Comparison of ENCODE assay signal across 21 mouse cellular contexts in the genomic region with DNA sequence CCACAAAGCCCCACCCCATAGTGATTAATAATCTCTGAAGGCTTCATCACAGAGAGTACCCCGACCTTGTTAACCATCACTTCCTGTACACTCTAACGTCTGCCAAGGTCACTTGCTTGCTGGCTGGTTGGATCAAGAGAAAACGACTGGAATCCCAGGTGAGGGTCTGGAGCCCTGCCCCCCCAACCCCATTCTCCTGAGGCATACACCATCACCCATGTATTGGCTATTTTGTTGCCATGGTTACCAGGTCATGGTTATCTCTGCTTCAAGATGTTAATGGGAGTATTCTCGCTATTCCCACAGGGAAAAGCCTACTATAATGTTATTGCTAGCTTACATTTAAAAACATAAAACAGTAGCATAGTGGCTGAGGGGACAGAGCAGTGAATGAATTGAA. TPM values are rescaled to one million over a fixed set of nuclear protein-coding genes. Genes with fewer than 3 reads are reported as not detected.
"Had no signal": no experiment of that assay in that cellular context is flagged by ENCODE, and none has a peak within 500 bp of the region (broad histone marks: within the 10 kb centered on the region; RNA-seq: fewer than 3 reads in every experiment).

No protein-coding gene starts in this region.

- H3K9ac ChIP-seq: limb, embryonic 12.5 days; liver, embryonic 13.5 days; liver, postnatal 0 days; lung, embryonic 15.5 days; neural tube, embryonic 12.5 days; stomach, embryonic 15.5 days had no signal

- H3K9me3 ChIP-seq: limb, embryonic 12.5 days; liver, embryonic 13.5 days; lung, embryonic 15.5 days; neural tube, embryonic 12.5 days; stomach, embryonic 15.5 days had no signal

- DNase-seq: kidney, adult 8-10 months; kidney, postnatal 25 days; layer of hippocampus, adult 9-11 months; layer of hippocampus, postnatal 36 days; liver; liver, embryonic 13.5 days; liver, postnatal 0 days; lung, postnatal 14 days; retina, postnatal 1 day; right cerebral cortex, postnatal 4 days; spleen, adult 18-20 months; thymus, adult 18-20 months; thymus, postnatal 14 days had no signal

- H3K4me2 ChIP-seq: limb, embryonic 12.5 days; liver, embryonic 13.5 days; lung, embryonic 15.5 days; neural tube, embryonic 12.5 days; stomach, embryonic 15.5 days had no signal

- H3K27ac ChIP-seq: limb, embryonic 12.5 days; liver, embryonic 13.5 days; lung, embryonic 15.5 days; macrophage; neural tube, embryonic 12.5 days; stomach, embryonic 15.5 days had no signal

- ATAC-seq: intestine, postnatal 0 days; liver, postnatal 0 days had no signal

- H3K36me3 ChIP-seq: limb, embryonic 12.5 days; liver, embryonic 13.5 days; lung, embryonic 15.5 days; neural tube, embryonic 12.5 days; stomach, embryonic 15.5 days had no signal

- H3K4me1 ChIP-seq: limb, embryonic 12.5 days; liver, embryonic 13.5 days; lung, embryonic 15.5 days; megakaryocyte, embryonic 14.5 days; neural tube, embryonic 12.5 days; stomach, embryonic 15.5 days had no signal

- H3K27me3 ChIP-seq: limb, embryonic 12.5 days; liver, embryonic 13.5 days; lung, embryonic 15.5 days; neural tube, embryonic 12.5 days; stomach, embryonic 15.5 days had no signal

- H3K4me3 ChIP-seq: limb, embryonic 12.5 days; liver, embryonic 13.5 days; lung, embryonic 15.5 days; megakaryocyte, embryonic 14.5 days; myocyte; neural tube, embryonic 12.5 days; stomach, embryonic 15.5 days had no signal

RNA-seq across cellular contexts. Expression of a gene that starts 48.8 kb away (rescaled TPM):
- polyA plus RNA-seq: limb, embryonic 12.5 days; liver, postnatal 0 days; macrophage; myocyte; neural tube, embryonic 12.5 days had no signal
